Comparison of ENCODE assay signal across 30 mouse cellular contexts in the genomic region with DNA sequence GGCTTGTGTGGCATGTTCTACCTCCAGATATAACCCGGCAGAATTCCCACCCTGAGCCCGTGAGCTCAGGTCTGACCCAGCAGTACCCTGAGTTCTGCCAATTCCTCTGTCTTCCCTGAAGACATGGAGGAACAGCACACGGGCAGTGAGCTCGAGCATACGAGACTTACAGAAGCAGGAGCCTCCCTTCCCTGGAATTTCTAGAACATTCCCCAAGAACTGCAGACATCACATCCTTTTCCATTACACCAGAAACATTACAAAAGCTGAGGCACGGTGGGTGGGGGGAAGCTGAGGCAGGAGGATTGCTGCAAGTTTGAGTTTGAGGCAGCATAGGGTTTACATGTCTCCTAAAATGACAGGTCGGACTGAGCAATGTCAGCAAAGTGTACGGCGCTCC. TPM values are rescaled to one million over a fixed set of nuclear protein-coding genes. Genes with fewer than 3 reads are reported as not detected.
"Had no signal": no experiment of that assay in that cellular context is flagged by ENCODE, and none has a peak within 500 bp of the region (broad histone marks: within the 10 kb centered on the region; RNA-seq: fewer than 3 reads in every experiment).

No protein-coding gene starts in this region.

- H3K9ac ChIP-seq: embryonic facial prominence, embryonic 12.5 days; embryonic facial prominence, embryonic 13.5 days; embryonic facial prominence, embryonic 15.5 days; forebrain, embryonic 12.5 days; forebrain, embryonic 13.5 days; forebrain, embryonic 15.5 days; forebrain, postnatal 0 days had no signal

- H3K27ac ChIP-seq: embryonic facial prominence, embryonic 10.5 days; embryonic facial prominence, embryonic 12.5 days; embryonic facial prominence, embryonic 13.5 days; embryonic facial prominence, embryonic 15.5 days; forebrain, embryonic 10.5 days; forebrain, embryonic 12.5 days; forebrain, embryonic 13.5 days; forebrain, embryonic 15.5 days; gastrocnemius, adult 2 months; heart, adult 2 months; heart, embryonic 10.5 days had no signal

- H3K27me3 ChIP-seq: embryonic facial prominence, embryonic 12.5 days; embryonic facial prominence, embryonic 13.5 days; embryonic facial prominence, embryonic 15.5 days; forebrain, embryonic 12.5 days; forebrain, embryonic 13.5 days; forebrain, embryonic 15.5 days had no signal

- H3K4me3 ChIP-seq: embryonic facial prominence, embryonic 10.5 days; embryonic facial prominence, embryonic 12.5 days; embryonic facial prominence, embryonic 13.5 days; embryonic facial prominence, embryonic 15.5 days; erythroblast, embryonic 14.5 days; forebrain, embryonic 10.5 days; forebrain, embryonic 12.5 days; forebrain, embryonic 13.5 days; forebrain, embryonic 15.5 days; gastrocnemius, adult 2 months; heart, adult 2 months; heart, embryonic 10.5 days had no signal

- H3K4me1 ChIP-seq: embryonic facial prominence, embryonic 12.5 days; embryonic facial prominence, embryonic 13.5 days; embryonic facial prominence, embryonic 15.5 days; forebrain, embryonic 10.5 days; forebrain, embryonic 12.5 days; forebrain, embryonic 13.5 days; forebrain, embryonic 15.5 days; heart, embryonic 10.5 days had no signal

- ATAC-seq: forebrain, embryonic 13.5 days; forebrain, embryonic 14.5 days; forebrain, embryonic 15.5 days; forebrain, embryonic 16.5 days; forebrain, postnatal 0 days had no signal

- H3K4me2 ChIP-seq: embryonic facial prominence, embryonic 12.5 days; embryonic facial prominence, embryonic 13.5 days; embryonic facial prominence, embryonic 15.5 days; forebrain, embryonic 12.5 days; forebrain, embryonic 13.5 days; forebrain, embryonic 15.5 days had no signal

- DNase-seq: cerebellum, adult 9-10 months; cerebellum, adult 9-11 months; cerebellum, postnatal 14 days; cerebellum, postnatal 25 days; cerebellum, postnatal 36 days; embryo, embryonic 11 days; forebrain, postnatal 0 days; gastrocnemius, adult 2 months; gastrocnemius, postnatal 14 days; gastrocnemius, postnatal 25 days; gastrocnemius, postnatal 36 days; heart, adult 11 months; heart, adult 18-20 months; heart, adult 2 months had no signal

- H3K9me3 ChIP-seq: embryonic facial prominence, embryonic 10.5 days; embryonic facial prominence, embryonic 12.5 days; embryonic facial prominence, embryonic 13.5 days; embryonic facial prominence, embryonic 15.5 days; forebrain, embryonic 10.5 days; forebrain, embryonic 12.5 days; forebrain, embryonic 13.5 days; forebrain, embryonic 15.5 days; heart, embryonic 10.5 days had no signal

- H3K36me3 ChIP-seq: embryonic facial prominence, embryonic 10.5 days; embryonic facial prominence, embryonic 12.5 days; embryonic facial prominence, embryonic 13.5 days; embryonic facial prominence, embryonic 15.5 days; forebrain, embryonic 10.5 days; forebrain, embryonic 12.5 days; forebrain, embryonic 15.5 days; heart, embryonic 10.5 days had no signal

RNA-seq across cellular contexts. Expression of a gene that starts 25.8 kb away (rescaled TPM):
- total RNA-seq: common myeloid progenitor, adult 5-6 weeks; granulocyte monocyte progenitor cell, adult 5-6 weeks had no signal
- polyA plus RNA-seq: embryonic facial prominence, embryonic 10.5 days; embryonic facial prominence, embryonic 14.5 days; erythroblast, embryonic 14.5 days; forebrain, embryonic 10.5 days; forebrain, embryonic 11.5 days; forebrain, embryonic 13.5 days; forebrain, embryonic 14.5 days; forebrain, embryonic 16.5 days; heart, embryonic 10.5 days had no signal

RNA-seq across cellular contexts. Expression of a gene that starts 55.3 kb away (rescaled TPM):
- polyA plus RNA-seq: erythroblast, embryonic 14.5 days had no signal
